Mouse (Mus musculus): ENCODE data around the gene B4galt1. TPM values are rescaled to one million over a fixed set of nuclear protein-coding genes. Genes with fewer than 3 reads are reported as not detected.

The B4galt1 gene
- polyA plus RNA-seq, 1 experiment from 2014 or later: 14.0 TPM

GRCm38 (mm10) chr4:40847160-40847559, 6.6 kb downstream of the B4galt1 start:
- H3K9me3 ChIP-seq: no peaks in the 10 kb centered on the region
- no peak overlapping the region for H3K4me2 ChIP-seq
- no peak overlapping the region; the same call in 1 of the 2 replicates for H3K9ac ChIP-seq
- H3K4me1 ChIP-seq: peaks cover 43% of the 10 kb centered on the region
- H3K27ac ChIP-seq: no peak overlapping the region
- WGBS: 86% methylated on average over 4 of the region's 4 CpGs
- no peaks in the 10 kb centered on the region for H3K36me3 ChIP-seq (replicated peaks)
- no peak overlapping the region for H3K4me3 ChIP-seq (replicated peaks)
- ATAC-seq (ENCODE audit: low FRiP score): no peak
- no peaks in the 10 kb centered on the region for H3K27me3 ChIP-seq

- no peak for ATAC-seq (ENCODE audit: low FRiP score)
- peaks cover 34% of the 10 kb centered on the region for H3K4me1 ChIP-seq
- no peak overlapping the region for H3K4me3 ChIP-seq (replicated peaks)
- no peak overlapping the region for H3K9ac ChIP-seq
- no peaks in the 10 kb centered on the region for H3K27me3 ChIP-seq
- H3K4me2 ChIP-seq: no peak overlapping the region
- 92% methylated on average over 7 of the region's 7 CpGs for WGBS
- H3K36me3 ChIP-seq (replicated peaks): no peaks in the 10 kb centered on the region
- H3K9me3 ChIP-seq: no peaks in the 10 kb centered on the region
- H3K27ac ChIP-seq: no peak overlapping the region
These were observed 7.5 kb downstream of the B4galt1 start for GRCm38 (mm10) chr4:40846143-40846931.

- H3K4me3 ChIP-seq (replicated peaks): no peak overlapping the region
- no peaks in the 10 kb centered on the region for H3K27me3 ChIP-seq
- H3K4me1 ChIP-seq: peaks cover 23% of the 10 kb centered on the region
- H3K9me3 ChIP-seq: no peaks in the 10 kb centered on the region
- H3K4me2 ChIP-seq: no peak overlapping the region
- peak overlapping the region; percentile 38; the same call in 1 of the 2 replicates for H3K27ac ChIP-seq
- H3K36me3 ChIP-seq (replicated peaks): no peaks in the 10 kb centered on the region
- no peak overlapping the region for H3K9ac ChIP-seq
- ATAC-seq (ENCODE audit: low FRiP score): no peak
- 69% methylated on average over 12 of the region's 12 CpGs for WGBS
These were observed 8.7 kb downstream of the B4galt1 start for GRCm38 (mm10) chr4:40844811-40845751.

GRCm38 (mm10) chr4:40844251-40844721, 9.5 kb downstream of the B4galt1 start:
- no peak for ATAC-seq (ENCODE audit: low FRiP score)
- Histone ChIP-seq H3K4me2 (no peak overlapping the region), H3K4me1 (peaks cover 21% of the 10 kb centered on the region), H3K9ac (no peak overlapping the region), H3K36me3 (replicated peaks) (no peaks in the 10 kb centered on the region), H3K9me3 (no peaks in the 10 kb centered on the region), H3K27ac (peak overlapping the region; percentile 38; the same call in 1 of the 2 replicates), H3K4me3 (replicated peaks) (no peak overlapping the region), H3K27me3 (no peaks in the 10 kb centered on the region)
- WGBS: 20% methylated on average over 5 of the region's 5 CpGs

- ATAC-seq (ENCODE audit: low FRiP score): no peak
These were observed 10.1 kb downstream of the B4galt1 start for GRCm38 (mm10) chr4:40843726-40844125.

GRCm38 (mm10) chr4:40840448-40840847, 13.4 kb downstream of the B4galt1 start:
- H3K36me3 ChIP-seq (replicated peaks): no peaks in the 10 kb centered on the region
- no peak overlapping the region for H3K27ac ChIP-seq
- no peak for ATAC-seq (ENCODE audit: low FRiP score)
- no peak overlapping the region for H3K4me2 ChIP-seq
- H3K27me3 ChIP-seq: no peaks in the 10 kb centered on the region
- WGBS: 89% methylated on average over 2 of the region's 2 CpGs
- H3K4me3 ChIP-seq (replicated peaks): no peak overlapping the region
- peaks cover 31% of the 10 kb centered on the region for H3K4me1 ChIP-seq
- no peak overlapping the region for H3K9ac ChIP-seq
- no peaks in the 10 kb centered on the region for H3K9me3 ChIP-seq

More at GRCm38 (mm10) chr4:40843726-40844125, 10.1 kb downstream of the B4galt1 start:
- Histone ChIP-seq H3K4me3 (replicated peaks) (no peak overlapping the region), H3K9ac (no peak overlapping the region), H3K27me3 (no peaks in the 10 kb centered on the region), H3K9me3 (no peaks in the 10 kb centered on the region), H3K4me1 (peaks cover 21% of the 10 kb centered on the region), H3K4me2 (no peak overlapping the region), H3K27ac (no peak overlapping the region), H3K36me3 (replicated peaks) (no peaks in the 10 kb centered on the region)
- WGBS: 75% methylated on average over 8 of the region's 8 CpGs

GRCm38 (mm10) chr4:40839251-40839650, 14.6 kb downstream of the B4galt1 start:
- 93% methylated on average over 12 of the region's 12 CpGs for WGBS
- Histone ChIP-seq H3K36me3 (replicated peaks) (no peaks in the 10 kb centered on the region), H3K4me2 (no peak overlapping the region), H3K9me3 (no peaks in the 10 kb centered on the region), H3K9ac (no peak overlapping the region), H3K27me3 (no peaks in the 10 kb centered on the region), H3K4me3 (replicated peaks) (no peak overlapping the region), H3K27ac (no peak overlapping the region), H3K4me1 (peaks cover 19% of the 10 kb centered on the region)
- ATAC-seq (ENCODE audit: low FRiP score): no peak

GRCm38 (mm10) chr4:40837451-40838285, 16.1 kb downstream of the B4galt1 start:
- no peak for ATAC-seq (ENCODE audit: low FRiP score)
- Histone ChIP-seq H3K4me3 (replicated peaks) (no peak overlapping the region), H3K9me3 (no peaks in the 10 kb centered on the region), H3K27ac (peak overlapping the region; percentile 27; the same call in 1 of the 2 replicates), H3K9ac (no peak overlapping the region), H3K36me3 (replicated peaks) (no peaks in the 10 kb centered on the region), H3K4me1 (peaks cover 13% of the 10 kb centered on the region), H3K4me2 (no peak overlapping the region), H3K27me3 (no peaks in the 10 kb centered on the region)
- 53% methylated on average over 10 of the region's 10 CpGs for WGBS

GRCm38 (mm10) chr4:40837008-40837407, 16.8 kb downstream of the B4galt1 start:
- Histone ChIP-seq H3K9me3 (no peaks in the 10 kb centered on the region), H3K4me2 (no peak overlapping the region), H3K4me1 (peaks cover 13% of the 10 kb centered on the region), H3K36me3 (replicated peaks) (no peaks in the 10 kb centered on the region), H3K4me3 (replicated peaks) (no peak overlapping the region), H3K9ac (no peak overlapping the region), H3K27ac (no peak overlapping the region), H3K27me3 (no peaks in the 10 kb centered on the region)
- no peak for ATAC-seq (ENCODE audit: low FRiP score)
- WGBS: 85% methylated on average over 3 of the region's 3 CpGs

- ATAC-seq (ENCODE audit: low FRiP score): no peak
- H3K27ac ChIP-seq: no peak overlapping the region
- H3K36me3 ChIP-seq (replicated peaks): no peaks in the 10 kb centered on the region
- H3K4me1 ChIP-seq: peaks cover 13% of the 10 kb centered on the region
- no peak overlapping the region for H3K4me3 ChIP-seq (replicated peaks)
- no peak overlapping the region for H3K9ac ChIP-seq
- no peaks in the 10 kb centered on the region for H3K9me3 ChIP-seq
- no peaks in the 10 kb centered on the region for H3K27me3 ChIP-seq
- 87% methylated on average over 5 of the region's 5 CpGs for WGBS
- H3K4me2 ChIP-seq: no peak overlapping the region
These were observed 18.9 kb downstream of the B4galt1 start for GRCm38 (mm10) chr4:40834872-40835271.

- no peaks in the 10 kb centered on the region for H3K9me3 ChIP-seq
These were observed 19.5 kb downstream of the B4galt1 start for GRCm38 (mm10) chr4:40834232-40834786.

More at GRCm38 (mm10) chr4:40834232-40834786, 19.5 kb downstream of the B4galt1 start:
- no peaks in the 10 kb centered on the region for H3K36me3 ChIP-seq (replicated peaks)
- H3K4me1 ChIP-seq: peaks cover 13% of the 10 kb centered on the region
- ATAC-seq (ENCODE audit: low FRiP score): no peak
- H3K4me2 ChIP-seq: no peak overlapping the region
- WGBS: 76% methylated on average over 4 of the region's 4 CpGs
- H3K27ac ChIP-seq: no peak overlapping the region
- H3K9ac ChIP-seq: no peak overlapping the region
- no peak overlapping the region for H3K4me3 ChIP-seq (replicated peaks)
- no peaks in the 10 kb centered on the region for H3K27me3 ChIP-seq
